ENCODE assay signal across 15 mouse cellular contexts in genomic region chr5:144204303-144204702, GRCm38 (mm10).
"Had no signal": no experiment of that assay in that cellular context is flagged by ENCODE, and none has a peak within 500 bp of the region (broad histone marks: within the 10 kb centered on the region; RNA-seq: fewer than 3 reads in every experiment).

No protein-coding gene starts in this region.

- H3K4me3 ChIP-seq: myocyte; neural tube, embryonic 13.5 days; neural tube, embryonic 15.5 days had no signal

- H3K4me1 ChIP-seq: neural tube, embryonic 13.5 days; neural tube, embryonic 15.5 days had no signal

- DNase-seq: lung, adult 18-20 months; lung, embryonic 14.5 days; lung, postnatal 10 days; lung, postnatal 4 days; midbrain, embryonic 14.5 days; right cerebral cortex, adult 18-20 months; right cerebral cortex, postnatal 25 days; right cerebral cortex, postnatal 4 days; spleen, adult 18-20 months; thymus, adult 18-20 months; thymus, postnatal 14 days; thymus, postnatal 36 days had no signal

- H3K9me3 ChIP-seq: neural tube, embryonic 15.5 days had no signal

- H3K27ac ChIP-seq: neural tube, embryonic 13.5 days; neural tube, embryonic 15.5 days had no signal

- H3K27me3 ChIP-seq: neural tube, embryonic 13.5 days; neural tube, embryonic 15.5 days had no signal
